Mouse (Mus musculus): ENCODE measurements around the gene Hist1h2ac. TPM values are rescaled to one million over a fixed set of nuclear protein-coding genes. Genes with fewer than 3 reads are reported as not detected.

Gene Hist1h2ac
- polyA plus RNA-seq, 1 experiment from 2014 or later = 0.84 TPM

GRCm38 (mm10) chr13:23682623-23682946 lies 1.2 kb downstream of the Hist1h2ac start:
- Histone ChIP-seq H3K27ac (peak overlapping the region; percentile 82), H3K4me3 (peak overlapping the region; percentile 51)

GRCm38 (mm10) chr13:23681990-23682582 lies 1.7 kb downstream of the Hist1h2ac start:
- 81% methylated on average over 6 of the region's 6 CpGs for WGBS
- no peaks in the 10 kb centered on the region for H3K27me3 ChIP-seq (ENCODE audit: insufficient read depth, poor library complexity, severe bottlenecking)
- H3K4me1 ChIP-seq = peaks cover 9% of the 10 kb centered on the region

More at GRCm38 (mm10) chr13:23682623-23682946, 1.2 kb downstream of the Hist1h2ac start:
- DNase-seq (ENCODE audit: low spot score) = no peak
- 38% methylated on average over 1 of the region's 1 CpGs for WGBS
- Histone ChIP-seq H3K36me3 (no peaks in the 10 kb centered on the region), H3K9me3 (no peaks in the 10 kb centered on the region), H3K27me3 (ENCODE audit: insufficient read depth, poor library complexity, severe bottlenecking) (no peaks in the 10 kb centered on the region), H3K4me1 (peaks cover 9% of the 10 kb centered on the region)

GRCm38 (mm10) chr13:23662536-23662935 lies 21.2 kb downstream of the Hist1h2ac start:
- no peak overlapping the region for H3K27ac ChIP-seq
- no peak for DNase-seq (ENCODE audit: low spot score)
- H3K9me3 ChIP-seq = no peaks in the 10 kb centered on the region
- no peaks in the 10 kb centered on the region for H3K36me3 ChIP-seq
- H3K27me3 ChIP-seq (ENCODE audit: insufficient read depth, poor library complexity, severe bottlenecking) = no peaks in the 10 kb centered on the region
- no peaks in the 10 kb centered on the region for H3K4me1 ChIP-seq
- H3K4me3 ChIP-seq = no peak overlapping the region
- WGBS = 57% methylated on average over 3 of the region's 3 CpGs

More at GRCm38 (mm10) chr13:23681990-23682582, 1.7 kb downstream of the Hist1h2ac start:
- Histone ChIP-seq H3K9me3 (no peaks in the 10 kb centered on the region), H3K4me3 (no peak overlapping the region), H3K36me3 (no peaks in the 10 kb centered on the region), H3K27ac (no peak overlapping the region)
- DNase-seq (ENCODE audit: low spot score) = no peak

GRCm38 (mm10) chr13:23659636-23660366 lies 23.9 kb downstream of the Hist1h2ac start:
- no peaks in the 10 kb centered on the region for H3K9me3 ChIP-seq
- H3K27ac ChIP-seq = no peak overlapping the region
- no peaks in the 10 kb centered on the region for H3K27me3 ChIP-seq (ENCODE audit: insufficient read depth, poor library complexity, severe bottlenecking)
- WGBS = 70% methylated on average over 6 of the region's 6 CpGs
- H3K4me1 ChIP-seq = no peaks in the 10 kb centered on the region
- H3K36me3 ChIP-seq = no peaks in the 10 kb centered on the region
- H3K4me3 ChIP-seq = no peak overlapping the region
- no peak for DNase-seq (ENCODE audit: low spot score)

Small RNA genes within 50 kb of the gene (microRNA-seq; reads per million reads assigned to microRNA genes)
- not detected for gene Gm44350

Other genes with a start within 250 kb of the Hist1h2ac start
- 0.04 and 0.96 TPM in 2 replicates for gene Btn1a1, start 218.0 kb downstream of the Hist1h2ac start, polyA plus RNA-seq (2016; fragmentation: Nextera tagmentation; extraction: Ambion mirVana)
- 0.30 and 0.75 TPM in 2 replicates for gene Btn2a2, start 195.1 kb downstream of the Hist1h2ac start, polyA plus RNA-seq (2016; fragmentation: Nextera tagmentation; extraction: Ambion mirVana)
- 2.5 and 2.8 TPM in 2 replicates for gene Hist1h4h, start 152.9 kb downstream of the Hist1h2ac start, polyA plus RNA-seq (2016; fragmentation: Nextera tagmentation; extraction: Ambion mirVana)
- 1.7 and 4.9 TPM in 2 replicates for gene Hist1h2af, start 150.0 kb downstream of the Hist1h2ac start, polyA plus RNA-seq (2016; fragmentation: Nextera tagmentation; extraction: Ambion mirVana)
- 3.2 and 3.5 TPM in 2 replicates for gene Hist1h3g, start 148.5 kb downstream of the Hist1h2ac start, polyA plus RNA-seq (2016; fragmentation: Nextera tagmentation; extraction: Ambion mirVana)
- 0.22 and 0.73 TPM in 2 replicates for gene Hist1h2bh, start 140.6 kb downstream of the Hist1h2ac start, polyA plus RNA-seq (2016; fragmentation: Nextera tagmentation; extraction: Ambion mirVana)
- gene Hist1h3f, start 139.9 kb downstream of the Hist1h2ac start, polyA plus RNA-seq (2016; fragmentation: Nextera tagmentation; extraction: Ambion mirVana) = 0.31 and 0.99 TPM in 2 replicates
- gene Hist1h4f, start 132.3 kb downstream of the Hist1h2ac start, polyA plus RNA-seq (2016; fragmentation: Nextera tagmentation; extraction: Ambion mirVana) = 0.51 TPM in 1 of 2 replicates, not detected in the other
- gene Hist1h1d, start 130.7 kb downstream of the Hist1h2ac start, polyA plus RNA-seq (2016; fragmentation: Nextera tagmentation; extraction: Ambion mirVana) = 0.17 and 0.36 TPM in 2 replicates
- gene Hist1h3e, start 121.6 kb downstream of the Hist1h2ac start, polyA plus RNA-seq (2016; fragmentation: Nextera tagmentation; extraction: Ambion mirVana) = 3.0 and 3.5 TPM in 2 replicates
- gene Hist1h2ae, start 112.7 kb downstream of the Hist1h2ac start, polyA plus RNA-seq (2016; fragmentation: Nextera tagmentation; extraction: Ambion mirVana) = 39.9 and 49.4 TPM in 2 replicates
- 2.8 and 4.8 TPM in 2 replicates for gene Hist1h2bg, start 112.6 kb downstream of the Hist1h2ac start, polyA plus RNA-seq (2016; fragmentation: Nextera tagmentation; extraction: Ambion mirVana)
- 1.1 and 1.8 TPM in 2 replicates for gene Hist1h2bf, start 109.8 kb downstream of the Hist1h2ac start, polyA plus RNA-seq (2016; fragmentation: Nextera tagmentation; extraction: Ambion mirVana)
- gene Hist1h2ad, start 109.6 kb downstream of the Hist1h2ac start, polyA plus RNA-seq (2016; fragmentation: Nextera tagmentation; extraction: Ambion mirVana) = 0.54 and 1.1 TPM in 2 replicates
- gene Hist1h3d, start 108.2 kb downstream of the Hist1h2ac start, polyA plus RNA-seq (2016; fragmentation: Nextera tagmentation; extraction: Ambion mirVana) = 1.4 and 5.3 TPM in 2 replicates
- gene Hist1h4d, start 102.3 kb downstream of the Hist1h2ac start, polyA plus RNA-seq (2016; fragmentation: Nextera tagmentation; extraction: Ambion mirVana) = 41.9 and 60.3 TPM in 2 replicates
- 1.2 and 1.9 TPM in 2 replicates for gene Hist1h2be, start 62.8 kb downstream of the Hist1h2ac start, polyA plus RNA-seq (2016; fragmentation: Nextera tagmentation; extraction: Ambion mirVana)
- 9.5 and 11.1 TPM in 2 replicates for gene Hist1h1e, start 61.4 kb downstream of the Hist1h2ac start, polyA plus RNA-seq (2016; fragmentation: Nextera tagmentation; extraction: Ambion mirVana)
- 24.3 and 29.4 TPM in 2 replicates for gene Hist1h2bc, start 251 bp upstream of the Hist1h2ac start, polyA plus RNA-seq (2016; fragmentation: Nextera tagmentation; extraction: Ambion mirVana)
- gene Hist1h1t, start 11.9 kb upstream of the Hist1h2ac start, polyA plus RNA-seq (2016; fragmentation: Nextera tagmentation; extraction: Ambion mirVana) = 0.24 TPM in 1 of 2 replicates, not detected in the other
- gene Hist1h4c, start 14.5 kb upstream of the Hist1h2ac start, polyA plus RNA-seq (2016; fragmentation: Nextera tagmentation; extraction: Ambion mirVana) = 3.2 and 3.3 TPM in 2 replicates
- 5.2 and 8.3 TPM in 2 replicates for gene Hfe, start 26.9 kb upstream of the Hist1h2ac start, polyA plus RNA-seq (2016; fragmentation: Nextera tagmentation; extraction: Ambion mirVana)
- 17.2 TPM in 2 replicates for gene Hist1h1c, start 54.9 kb upstream of the Hist1h2ac start, polyA plus RNA-seq (2016; fragmentation: Nextera tagmentation; extraction: Ambion mirVana)
- 4.2 and 4.4 TPM in 2 replicates for gene Hist1h3c, start 61.7 kb upstream of the Hist1h2ac start, polyA plus RNA-seq (2016; fragmentation: Nextera tagmentation; extraction: Ambion mirVana)
- 1.4 and 2.9 TPM in 2 replicates for gene Hist1h2bb, start 62.8 kb upstream of the Hist1h2ac start, polyA plus RNA-seq (2016; fragmentation: Nextera tagmentation; extraction: Ambion mirVana)
- 16.1 and 23.3 TPM in 2 replicates for gene Hist1h2ab, start 67.2 kb upstream of the Hist1h2ac start, polyA plus RNA-seq (2016; fragmentation: Nextera tagmentation; extraction: Ambion mirVana)
- 2.6 and 3.2 TPM in 2 replicates for gene Hist1h3b, start 68.3 kb upstream of the Hist1h2ac start, polyA plus RNA-seq (2016; fragmentation: Nextera tagmentation; extraction: Ambion mirVana)
- gene Hist1h4b, start 73.1 kb upstream of the Hist1h2ac start, polyA plus RNA-seq (2016; fragmentation: Nextera tagmentation; extraction: Ambion mirVana) = 3.4 and 4.4 TPM in 2 replicates
- gene Hist1h4a, start 77.3 kb upstream of the Hist1h2ac start, polyA plus RNA-seq (2016; fragmentation: Nextera tagmentation; extraction: Ambion mirVana) = 0.28 TPM in 1 of 2 replicates, not detected in the other
- 2.0 and 3.2 TPM in 2 replicates for gene Hist1h3a, start 78.4 kb upstream of the Hist1h2ac start, polyA plus RNA-seq (2016; fragmentation: Nextera tagmentation; extraction: Ambion mirVana)
- gene Hist1h1a, start 79.7 kb upstream of the Hist1h2ac start, polyA plus RNA-seq (2016; fragmentation: Nextera tagmentation; extraction: Ambion mirVana) = 1.2 and 1.4 TPM in 2 replicates
- 0.14 TPM in 1 of 2 replicates, not detected in the other for gene Trim38, start 86.0 kb upstream of the Hist1h2ac start, polyA plus RNA-seq (2016; fragmentation: Nextera tagmentation; extraction: Ambion mirVana)
- gene Slc17a2, start 123.0 kb upstream of the Hist1h2ac start, polyA plus RNA-seq (2016; fragmentation: Nextera tagmentation; extraction: Ambion mirVana) = 0.09 TPM in 1 of 2 replicates, not detected in the other
- not detected in 2 replicates for gene Slc17a3, start 155.5 kb upstream of the Hist1h2ac start, polyA plus RNA-seq (2016; fragmentation: Nextera tagmentation; extraction: Ambion mirVana)
- not detected in 2 replicates for gene Slc17a1, start 183.8 kb upstream of the Hist1h2ac start, polyA plus RNA-seq (2016; fragmentation: Nextera tagmentation; extraction: Ambion mirVana)
- 0.10 TPM in 1 of 2 replicates, not detected in the other for gene Slc17a4, start 231.1 kb upstream of the Hist1h2ac start, polyA plus RNA-seq (2016; fragmentation: Nextera tagmentation; extraction: Ambion mirVana)